Mouse (Mus musculus): ENCODE results near the gene Mfsd10. TPM values are rescaled to one million over a fixed set of nuclear protein-coding genes. Genes with fewer than 3 reads are reported as not detected.

Mfsd10 gene
- polyA plus RNA-seq, 1 experiment from 2014 or later = 127 TPM

DNA sequence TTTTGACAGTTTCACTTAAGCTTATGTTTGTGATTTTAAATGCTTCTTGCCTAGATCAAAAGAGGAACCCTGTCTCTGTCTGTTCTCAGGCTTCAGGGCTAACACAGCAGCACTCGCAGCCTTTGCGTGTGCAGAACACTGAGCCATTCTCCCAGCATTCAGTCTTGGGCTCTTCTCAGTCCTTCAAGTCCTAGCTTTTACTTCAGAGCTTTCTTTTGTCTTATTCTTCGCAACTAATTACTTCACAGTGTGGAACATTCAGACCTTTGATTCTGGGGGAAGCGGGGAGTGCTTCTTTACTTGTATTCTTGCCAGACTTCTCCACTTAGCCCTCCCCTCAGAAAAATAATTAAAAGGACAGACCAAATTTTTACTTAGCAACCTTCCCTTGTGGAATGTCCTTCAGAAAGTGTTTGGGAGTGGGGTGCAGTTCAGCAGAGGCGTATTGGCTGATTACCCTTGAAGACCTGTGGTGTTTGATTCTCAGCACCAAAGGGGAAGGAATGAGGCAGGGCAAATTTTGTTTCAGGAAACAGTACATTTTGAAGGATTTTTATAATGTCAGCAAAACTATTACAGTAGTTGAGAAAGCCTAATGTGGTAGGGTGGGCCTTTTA, 45.5 kb downstream of the Mfsd10 start:
- Histone ChIP-seq H3K9me3 (ENCODE audit: control insufficient read depth, low read length) (no peaks in the 10 kb centered on the region), H3K4me2 (no peak overlapping the region), H3K4me1 (replicated peaks; ENCODE audit: control insufficient read depth, insufficient read depth, low read length) (no peaks in the 10 kb centered on the region), H3K9ac (ENCODE audit: low read depth, low read length) (no peak overlapping the region), H3K27me3 (replicated peaks; ENCODE audit: control insufficient read depth, insufficient read depth, low read length) (no peaks in the 10 kb centered on the region), H3K36me3 (ENCODE audit: control insufficient read depth, insufficient read depth, low read length) (peaks cover 6% of the 10 kb centered on the region; the same call in 1 of the 2 replicates), H3K27ac (ENCODE audit: low read depth, low read length) (no peak overlapping the region), H3K4me3 (ENCODE audit: low read depth, low read length) (no peak overlapping the region)
- DNase-seq (ENCODE audit: low spot score) (no peak), ATAC-seq (replicated peaks; ENCODE audit: low FRiP score) (no peak)
- 88% methylated on average over 5 of the region's 5 CpGs for WGBS

DNA sequence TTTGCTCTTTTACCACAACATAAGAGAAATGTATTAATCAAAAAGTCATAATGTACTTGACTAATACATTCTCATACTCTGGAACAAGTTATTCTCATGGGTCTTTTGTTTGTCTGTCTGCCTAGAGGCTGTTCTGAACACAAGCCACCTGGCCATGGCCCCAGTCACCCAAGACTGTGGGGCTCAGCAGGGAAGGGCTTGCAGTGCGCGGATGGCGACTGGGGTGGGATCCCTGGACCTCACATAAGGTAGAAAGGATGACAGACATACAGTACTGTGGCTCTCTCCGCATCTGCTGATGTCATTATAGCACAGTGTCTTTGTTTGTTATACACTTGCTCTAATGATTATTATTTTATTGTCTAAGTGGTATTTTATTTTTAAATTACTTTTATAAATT, 46.3 kb downstream of the Mfsd10 start:
- Histone ChIP-seq H3K27me3 (replicated peaks; ENCODE audit: control insufficient read depth, insufficient read depth, low read length) (no peaks in the 10 kb centered on the region), H3K36me3 (ENCODE audit: control insufficient read depth, insufficient read depth, low read length) (peaks cover 4% of the 10 kb centered on the region; the same call in 1 of the 2 replicates), H3K4me2 (no peak overlapping the region), H3K4me1 (replicated peaks; ENCODE audit: control insufficient read depth, insufficient read depth, low read length) (no peaks in the 10 kb centered on the region), H3K27ac (ENCODE audit: low read depth, low read length) (no peak overlapping the region), H3K4me3 (ENCODE audit: low read depth, low read length) (no peak overlapping the region), H3K9me3 (ENCODE audit: control insufficient read depth, low read length) (no peaks in the 10 kb centered on the region), H3K9ac (ENCODE audit: low read depth, low read length) (no peak overlapping the region)
- ATAC-seq (replicated peaks; ENCODE audit: low FRiP score) = no peak
- 92% methylated on average over 4 of the region's 4 CpGs for WGBS
- no peak for DNase-seq (ENCODE audit: low spot score)

DNA sequence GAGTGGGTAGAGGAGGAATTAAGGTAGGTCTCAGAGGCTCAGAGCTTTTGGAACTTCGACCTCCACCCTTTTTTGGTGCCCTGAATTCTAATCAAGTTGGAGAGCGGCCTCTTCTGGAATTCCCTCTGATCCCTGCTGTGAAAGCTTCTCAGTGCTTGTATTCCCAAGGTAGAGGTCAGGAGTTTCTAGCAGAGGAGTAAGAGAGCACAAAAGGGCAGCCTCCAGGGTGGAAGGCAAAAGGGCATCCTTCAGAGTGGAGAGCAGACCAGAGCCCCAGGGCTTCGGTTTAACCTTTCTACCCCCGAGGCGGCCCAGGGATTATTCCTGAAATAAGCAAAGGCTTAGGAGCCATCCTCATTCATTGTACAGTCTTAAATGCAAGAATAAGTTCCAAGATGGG, 47.0 kb downstream of the Mfsd10 start:
- H3K27ac ChIP-seq (ENCODE audit: low read depth, low read length) = no peak overlapping the region
- no peaks in the 10 kb centered on the region for H3K9me3 ChIP-seq (ENCODE audit: control insufficient read depth, low read length)
- no peak overlapping the region for H3K4me2 ChIP-seq
- no peak overlapping the region for H3K9ac ChIP-seq (ENCODE audit: low read depth, low read length)
- DNase-seq (ENCODE audit: low spot score) (no peak), ATAC-seq (replicated peaks; ENCODE audit: low FRiP score) (no peak)
- peaks cover 4% of the 10 kb centered on the region; the same call in 1 of the 2 replicates for H3K36me3 ChIP-seq (ENCODE audit: control insufficient read depth, insufficient read depth, low read length)
- H3K27me3 ChIP-seq (replicated peaks; ENCODE audit: control insufficient read depth, insufficient read depth, low read length) = no peaks in the 10 kb centered on the region
- no peaks in the 10 kb centered on the region for H3K4me1 ChIP-seq (replicated peaks; ENCODE audit: control insufficient read depth, insufficient read depth, low read length)
- 54% methylated on average over 5 of the region's 5 CpGs for WGBS
- H3K4me3 ChIP-seq (ENCODE audit: low read depth, low read length) = no peak overlapping the region

DNA sequence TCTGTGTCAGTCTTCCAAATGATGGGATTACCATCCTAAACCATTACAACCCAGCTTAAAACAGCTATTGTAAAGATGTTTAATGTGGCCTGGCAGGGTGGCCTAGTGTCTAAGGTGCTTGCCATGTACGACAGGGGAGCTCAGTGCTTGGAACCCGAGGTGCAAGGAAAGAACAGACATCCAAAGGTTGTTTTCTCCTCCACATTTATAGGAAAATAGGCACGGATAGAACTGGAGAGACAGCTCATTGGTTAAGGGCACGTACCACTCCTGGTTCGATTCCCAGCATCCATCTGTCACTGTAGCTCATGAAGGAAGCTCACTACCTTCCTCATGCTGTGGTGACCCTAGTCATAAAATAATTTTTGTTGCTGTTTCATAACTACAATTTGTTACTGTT, 49.1 kb downstream of the Mfsd10 start:
- DNase-seq (ENCODE audit: low spot score) (no peak), ATAC-seq (replicated peaks; ENCODE audit: low FRiP score) (no peak)
- no peak overlapping the region for H3K4me2 ChIP-seq
- H3K4me1 ChIP-seq (replicated peaks; ENCODE audit: control insufficient read depth, insufficient read depth, low read length) = peaks cover 11% of the 10 kb centered on the region; the same call in 1 of the 2 replicates
- no peaks in the 10 kb centered on the region for H3K9me3 ChIP-seq (ENCODE audit: control insufficient read depth, low read length)
- no peaks in the 10 kb centered on the region for H3K36me3 ChIP-seq (ENCODE audit: control insufficient read depth, insufficient read depth, low read length)
- no peak overlapping the region for H3K4me3 ChIP-seq (ENCODE audit: low read depth, low read length)
- H3K27me3 ChIP-seq (replicated peaks; ENCODE audit: control insufficient read depth, insufficient read depth, low read length) = no peaks in the 10 kb centered on the region
- no peak overlapping the region for H3K27ac ChIP-seq (ENCODE audit: low read depth, low read length)
- H3K9ac ChIP-seq (ENCODE audit: low read depth, low read length) = no peak overlapping the region
- WGBS = 88% methylated on average over 5 of the region's 5 CpGs

DNA sequence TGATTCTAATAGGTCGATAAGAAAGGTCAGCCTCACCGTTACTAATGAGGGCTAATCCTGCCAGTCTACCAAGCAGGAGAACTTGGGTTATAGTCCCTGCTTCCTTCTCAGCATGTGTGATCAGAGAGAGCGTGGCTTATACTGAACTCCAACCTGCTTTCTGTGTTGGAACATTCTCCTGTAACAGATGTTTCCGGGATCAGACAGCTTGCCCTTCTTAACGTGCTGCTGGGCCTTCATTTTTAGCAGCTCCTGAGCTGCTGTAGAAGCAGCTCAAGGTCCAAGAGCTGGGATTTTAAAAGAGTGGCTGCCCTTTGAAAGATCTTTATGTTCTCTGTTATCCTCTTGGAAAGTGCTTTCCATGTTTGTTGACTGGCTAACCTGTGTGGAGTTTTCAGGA, 51.8 kb downstream of the Mfsd10 start:
- Histone ChIP-seq H3K27me3 (replicated peaks; ENCODE audit: control insufficient read depth, insufficient read depth, low read length) (no peaks in the 10 kb centered on the region), H3K9ac (ENCODE audit: low read depth, low read length) (no peak overlapping the region), H3K4me3 (ENCODE audit: low read depth, low read length) (no peak overlapping the region), H3K4me2 (no peak overlapping the region), H3K36me3 (ENCODE audit: control insufficient read depth, insufficient read depth, low read length) (no peaks in the 10 kb centered on the region), H3K27ac (ENCODE audit: low read depth, low read length) (no peak overlapping the region), H3K4me1 (replicated peaks; ENCODE audit: control insufficient read depth, insufficient read depth, low read length) (peaks cover 23% of the 10 kb centered on the region), H3K9me3 (ENCODE audit: control insufficient read depth, low read length) (no peaks in the 10 kb centered on the region)
- 77% methylated on average over 5 of the region's 5 CpGs for WGBS
- DNase-seq (ENCODE audit: low spot score) (no peak), ATAC-seq (replicated peaks; ENCODE audit: low FRiP score) (no peak)

Other genes starting within 250 kb of the Mfsd10 start
- gene Tnip2, start 123.2 kb downstream of the Mfsd10 start, polyA plus RNA-seq (2014; fragmentation: Nextera tagmentation; extraction: Ambion mirVana) = 12.3 and 12.8 TPM in 2 replicates
- gene Sh3bp2, start 111.4 kb downstream of the Mfsd10 start, polyA plus RNA-seq (2014; fragmentation: Nextera tagmentation; extraction: Ambion mirVana) = 5.2 and 8.4 TPM in 2 replicates
- gene Add1, start 63.5 kb downstream of the Mfsd10 start, polyA plus RNA-seq (2014; fragmentation: Nextera tagmentation; extraction: Ambion mirVana) = 170 and 186 TPM in 2 replicates
- gene Nop14, start 22.9 kb upstream of the Mfsd10 start, polyA plus RNA-seq (2014; fragmentation: Nextera tagmentation; extraction: Ambion mirVana) = 42.6 and 43.4 TPM in 2 replicates
- 1.7 and 1.9 TPM in 2 replicates for gene Grk4, start 23.2 kb upstream of the Mfsd10 start, polyA plus RNA-seq (2014; fragmentation: Nextera tagmentation; extraction: Ambion mirVana)
- 15.1 and 18.9 TPM in 2 replicates for gene Htt, start 124.5 kb upstream of the Mfsd10 start, polyA plus RNA-seq (2014; fragmentation: Nextera tagmentation; extraction: Ambion mirVana)

Measured in liver, embryonic 11.5 days (tissue).